Mouse (Mus musculus): ENCODE measurements around the gene Lama4. TPM values are rescaled to one million over a fixed set of nuclear protein-coding genes. Genes with fewer than 3 reads are reported as not detected.

Gene Lama4
- total and polyA plus RNA-seq, 3 experiments = not detected

- Histone ChIP-seq H3K36me3 (ENCODE audit: control insufficient read depth in 1 of 2, insufficient read depth in 2 of 2, low read length in 2 of 2) (no peaks in the 10 kb centered on the region), H3K79me2 (ENCODE audit: control insufficient read depth, insufficient read depth, low read length, poor library complexity) (no peaks in the 10 kb centered on the region), H3K4me3 (ENCODE audit: control insufficient read depth in 1 of 2, insufficient read depth in 1 of 2, low read depth in 2 of 2, low read length in 2 of 2) (no peak overlapping the region), H3K9me3 (replicated peaks; ENCODE audit: insufficient read depth, low read length) (no peaks in the 10 kb centered on the region), H3K27me3 (ENCODE audit: control insufficient read depth in 1 of 2, insufficient read depth in 2 of 2, low read length in 2 of 2) (no peaks in the 10 kb centered on the region), H3K9ac (ENCODE audit: control insufficient read depth, low read depth, low read length, poor library complexity, severe bottlenecking) (no peak overlapping the region), H3K27ac (ENCODE audit: control insufficient read depth, low read depth, low read length) (no peak overlapping the region), H3K4me1 (ENCODE audit: control insufficient read depth in 1 of 2, insufficient read depth in 2 of 2, low read length in 2 of 2) (no peaks in the 10 kb centered on the region)
- no peak for TF ChIP-seq USF2 (IDR thresholded peaks at IDR 0.05; ENCODE audit: borderline replicate concordance in 1 of 2, insufficient read depth in 1 of 2, low read depth in 1 of 2, low read length in 2 of 2)
- no peak for TF ChIP-seq ELF1 (IDR thresholded peaks at IDR 0.05; ENCODE audit: low read depth, low read length)
- TF ChIP-seq BHLHE40 (IDR thresholded peaks at IDR 0.05; ENCODE audit: borderline replicate concordance, low read depth, low read length) = no peak
- TF ChIP-seq CHD1 (IDR thresholded peaks at IDR 0.05; ENCODE audit: low read depth, low read length) = no peak
- no peak for TF ChIP-seq MAX (IDR thresholded peaks at IDR 0.05; ENCODE audit: low read length)
- TF ChIP-seq MYC (IDR thresholded peaks at IDR 0.05; ENCODE audit: low read depth, low read length) = no peak
- TF ChIP-seq MAFK (IDR thresholded peaks at IDR 0.05; ENCODE audit: borderline replicate concordance, low read depth, low read length) = no peak
- TF ChIP-seq JUND (IDR thresholded peaks at IDR 0.05; ENCODE audit: low read depth, low read length) = no peak
- TF ChIP-seq USF1 (IDR thresholded peaks at IDR 0.05; ENCODE audit: low read depth, low read length) = no peak
- no peak for TF ChIP-seq KAT2A (conservative IDR thresholded peaks at IDR 0.05; ENCODE audit: low read depth, low read length)
- TF ChIP-seq MYB (IDR thresholded peaks at IDR 0.05; ENCODE audit: low read depth, low read length) = no peak
- no peak for TF ChIP-seq POLR2AphosphoS2 (IDR thresholded peaks at IDR 0.05; ENCODE audit: low read length)
- TF ChIP-seq MAZ (IDR thresholded peaks at IDR 0.05; ENCODE audit: low read depth, low read length) = no peak
- TF ChIP-seq ZKSCAN1 (IDR thresholded peaks at IDR 0.05; ENCODE audit: low read depth, low read length) = no peak
- no peak for TF ChIP-seq NRF1 (IDR thresholded peaks at IDR 0.05; ENCODE audit: insufficient read depth, low read depth, low read length, poor library complexity, severe bottlenecking)
- TF ChIP-seq RCOR1 (IDR thresholded peaks at IDR 0.05; ENCODE audit: low read depth, low read length) = no peak
- TF ChIP-seq SMC3 (IDR thresholded peaks at IDR 0.05; ENCODE audit: low read depth, low read length) = no peak
- TF ChIP-seq EP300 (IDR thresholded peaks at IDR 0.05; ENCODE audit: low read depth in 1 of 2, low read length in 2 of 2) = no peak
- no peak for DNase-seq (ENCODE audit: low read depth, low spot score)
Observed at GRCm38 (mm10) chr10:39029297-39030147, 64.2 kb downstream of the Lama4 start.

- TF ChIP-seq ETS1 (IDR thresholded peaks at IDR 0.05; ENCODE audit: low read depth, low read length) (no peak), UBTF (IDR thresholded peaks at IDR 0.05; ENCODE audit: borderline replicate concordance, insufficient read depth, low read depth, low read length) (no peak), ELF1 (IDR thresholded peaks at IDR 0.05; ENCODE audit: low read depth, low read length) (no peak), NRF1 (IDR thresholded peaks at IDR 0.05; ENCODE audit: insufficient read depth, low read depth, low read length, poor library complexity, severe bottlenecking) (no peak), CTCF (IDR thresholded peaks at IDR 0.05 in 2 of 3, conservative IDR thresholded peaks at IDR 0.05 in 1 of 3; ENCODE audit: control insufficient read depth in 1 of 3, insufficient read depth in 1 of 3, low read depth in 2 of 3, low read length in 3 of 3, poor library complexity in 1 of 3, severe bottlenecking in 1 of 3) (no peak), POLR2AphosphoS2 (IDR thresholded peaks at IDR 0.05; ENCODE audit: low read length) (no peak), MYC (IDR thresholded peaks at IDR 0.05; ENCODE audit: low read depth, low read length) (no peak), SMC3 (IDR thresholded peaks at IDR 0.05; ENCODE audit: low read depth, low read length) (no peak), MYB (IDR thresholded peaks at IDR 0.05; ENCODE audit: low read depth, low read length) (no peak), USF1 (IDR thresholded peaks at IDR 0.05; ENCODE audit: low read depth, low read length) (no peak), TAL1 (IDR thresholded peaks at IDR 0.05; ENCODE audit: low read length) (no peak), ZMIZ1 (IDR thresholded peaks at IDR 0.05; ENCODE audit: low read depth, low read length) (no peak), ZKSCAN1 (IDR thresholded peaks at IDR 0.05; ENCODE audit: low read depth, low read length) (no peak), EP300 (IDR thresholded peaks at IDR 0.05; ENCODE audit: low read depth in 1 of 2, low read length in 2 of 2) (no peak), NELFE (IDR thresholded peaks at IDR 0.05; ENCODE audit: low read depth, low read length) (no peak)
- H3K4me1 ChIP-seq (ENCODE audit: control insufficient read depth in 1 of 2, insufficient read depth in 2 of 2, low read length in 2 of 2) = no peaks in the 10 kb centered on the region
- no peak overlapping the region for H3K9ac ChIP-seq (ENCODE audit: control insufficient read depth, low read depth, low read length, poor library complexity, severe bottlenecking)
- no peak overlapping the region for H3K27ac ChIP-seq (ENCODE audit: control insufficient read depth, low read depth, low read length)
- DNase-seq (ENCODE audit: low read depth, low spot score) = no peak
- H3K27me3 ChIP-seq (ENCODE audit: control insufficient read depth in 1 of 2, insufficient read depth in 2 of 2, low read length in 2 of 2) = no peaks in the 10 kb centered on the region
- H3K79me2 ChIP-seq (ENCODE audit: control insufficient read depth, insufficient read depth, low read length, poor library complexity) = no peaks in the 10 kb centered on the region
- no peak overlapping the region for H3K4me3 ChIP-seq (ENCODE audit: control insufficient read depth in 1 of 2, insufficient read depth in 1 of 2, low read depth in 2 of 2, low read length in 2 of 2)
- H3K36me3 ChIP-seq (ENCODE audit: control insufficient read depth in 1 of 2, insufficient read depth in 2 of 2, low read length in 2 of 2) = no peaks in the 10 kb centered on the region
- no peaks in the 10 kb centered on the region for H3K9me3 ChIP-seq (replicated peaks; ENCODE audit: insufficient read depth, low read length)
Observed at GRCm38 (mm10) chr10:39030148-39030685, 64.9 kb downstream of the Lama4 start.

Measured in MEL (cell line).